Mouse (Mus musculus): ENCODE results near the gene Gm3336. TPM values are rescaled to one million over a fixed set of nuclear protein-coding genes. Genes with fewer than 3 reads are reported as not detected.

The Gm3336 gene
- polyA plus RNA-seq, 1 experiment from 2014 or later: not detected

- Histone ChIP-seq H3K36me3 (no peaks in the 10 kb centered on the region), H3K4me3 (no peak overlapping the region), H3K9me3 (replicated peaks) (no peaks in the 10 kb centered on the region), H3K27me3 (ENCODE audit: low read depth, poor library complexity, severe bottlenecking) (no peaks in the 10 kb centered on the region), H3K27ac (no peak overlapping the region), H3K4me1 (peaks cover 5% of the 10 kb centered on the region; the same call in 1 of the 2 replicates)
- WGBS: 90% methylated on average over 9 of the region's 9 CpGs
- no peak for DNase-seq (ENCODE audit: low spot score)
Observed at GRCm38 (mm10) chr8:70709794-70710193, 8.5 kb upstream of the Gm3336 start.

- WGBS: 90% methylated on average over 1 of the region's 1 CpGs
- DNase-seq (ENCODE audit: low spot score): no peak
- no peaks in the 10 kb centered on the region for H3K36me3 ChIP-seq
- no peaks in the 10 kb centered on the region for H3K27me3 ChIP-seq (ENCODE audit: low read depth, poor library complexity, severe bottlenecking)
- H3K4me3 ChIP-seq: no peak overlapping the region
- peaks cover 5% of the 10 kb centered on the region; the same call in 1 of the 2 replicates for H3K4me1 ChIP-seq
- H3K9me3 ChIP-seq (replicated peaks): no peaks in the 10 kb centered on the region
- no peak overlapping the region for H3K27ac ChIP-seq
Observed at GRCm38 (mm10) chr8:70710296-70710695, 8.0 kb upstream of the Gm3336 start.

GRCm38 (mm10) chr8:70711041-70711440, 7.3 kb upstream of the Gm3336 start:
- no peak overlapping the region for H3K27ac ChIP-seq
- H3K4me3 ChIP-seq: no peak overlapping the region
- H3K36me3 ChIP-seq: no peaks in the 10 kb centered on the region
- H3K27me3 ChIP-seq (ENCODE audit: low read depth, poor library complexity, severe bottlenecking): no peaks in the 10 kb centered on the region
- 89% methylated on average over 11 of the region's 11 CpGs for WGBS
- no peak for DNase-seq (ENCODE audit: low spot score)
- no peaks in the 10 kb centered on the region for H3K9me3 ChIP-seq (replicated peaks)
- H3K4me1 ChIP-seq: peaks cover 5% of the 10 kb centered on the region; the same call in 1 of the 2 replicates

- 86% methylated on average over 7 of the region's 7 CpGs for WGBS
- H3K9me3 ChIP-seq (replicated peaks): no peaks in the 10 kb centered on the region
- H3K4me1 ChIP-seq: peaks cover 9% of the 10 kb centered on the region
- peaks cover 5% of the 10 kb centered on the region; the same call in 1 of the 2 replicates for H3K27me3 ChIP-seq (ENCODE audit: low read depth, poor library complexity, severe bottlenecking)
- H3K36me3 ChIP-seq: no peaks in the 10 kb centered on the region
- H3K4me3 ChIP-seq: no peak overlapping the region
- DNase-seq (ENCODE audit: low spot score): no peak
- peak overlapping the region; percentile 32; the same call in 1 of the 2 replicates for H3K27ac ChIP-seq
Observed at GRCm38 (mm10) chr8:70713991-70714390, 4.4 kb upstream of the Gm3336 start.

GRCm38 (mm10) chr8:70715086-70715485, 3.3 kb upstream of the Gm3336 start:
- Histone ChIP-seq H3K27ac (0 out of 2 replicates have a peak overlapping the region, but pooled peaks have one; percentile 47), H3K4me3 (no peak overlapping the region), H3K4me1 (peaks cover 9% of the 10 kb centered on the region), H3K27me3 (ENCODE audit: low read depth, poor library complexity, severe bottlenecking) (peaks cover 5% of the 10 kb centered on the region; the same call in 1 of the 2 replicates), H3K9me3 (replicated peaks) (no peaks in the 10 kb centered on the region), H3K36me3 (no peaks in the 10 kb centered on the region)
- DNase-seq (ENCODE audit: low spot score): no peak
- WGBS: 52% methylated on average over 2 of the region's 2 CpGs

GRCm38 (mm10) chr8:70716521-70717400, 1.6 kb upstream of the Gm3336 start:
- H3K27me3 ChIP-seq (ENCODE audit: low read depth, poor library complexity, severe bottlenecking): peaks cover 5% of the 10 kb centered on the region; the same call in 1 of the 2 replicates
- H3K36me3 ChIP-seq: no peaks in the 10 kb centered on the region
- H3K4me3 ChIP-seq: no peak overlapping the region
- peaks cover 11% of the 10 kb centered on the region for H3K4me1 ChIP-seq
- no peak for DNase-seq (ENCODE audit: low spot score)
- H3K27ac ChIP-seq: no peak overlapping the region
- no peaks in the 10 kb centered on the region for H3K9me3 ChIP-seq (replicated peaks)
- WGBS: 86% methylated on average over 40 of the region's 40 CpGs

- no peaks in the 10 kb centered on the region for H3K9me3 ChIP-seq (replicated peaks)
- no peak for DNase-seq (ENCODE audit: low spot score)
- peaks cover 13% of the 10 kb centered on the region for H3K4me1 ChIP-seq
- no peak overlapping the region for H3K4me3 ChIP-seq
- H3K27me3 ChIP-seq (ENCODE audit: low read depth, poor library complexity, severe bottlenecking): peaks cover 5% of the 10 kb centered on the region; the same call in 1 of the 2 replicates
- WGBS: 67% methylated on average over 9 of the region's 9 CpGs
- no peak overlapping the region for H3K27ac ChIP-seq
- H3K36me3 ChIP-seq: no peaks in the 10 kb centered on the region
Observed at GRCm38 (mm10) chr8:70719796-70720270, 1.5 kb downstream of the Gm3336 start.

GRCm38 (mm10) chr8:70720739-70721138, 2.4 kb downstream of the Gm3336 start:
- Histone ChIP-seq H3K4me3 (no peak overlapping the region), H3K27me3 (ENCODE audit: low read depth, poor library complexity, severe bottlenecking) (peaks cover 6% of the 10 kb centered on the region; the same call in 1 of the 2 replicates), H3K36me3 (no peaks in the 10 kb centered on the region), H3K27ac (no peak overlapping the region), H3K4me1 (peaks cover 13% of the 10 kb centered on the region), H3K9me3 (replicated peaks) (no peaks in the 10 kb centered on the region)
- WGBS: 5% methylated on average over 3 of the region's 3 CpGs
- peak; percentile 89 for DNase-seq (ENCODE audit: low spot score)

GRCm38 (mm10) chr8:70721601-70722000, 3.3 kb downstream of the Gm3336 start:
- Histone ChIP-seq H3K4me3 (no peak overlapping the region), H3K9me3 (replicated peaks) (no peaks in the 10 kb centered on the region), H3K36me3 (no peaks in the 10 kb centered on the region), H3K27ac (no peak overlapping the region), H3K27me3 (ENCODE audit: low read depth, poor library complexity, severe bottlenecking) (peaks cover 14% of the 10 kb centered on the region), H3K4me1 (peaks cover 13% of the 10 kb centered on the region)
- DNase-seq (ENCODE audit: low spot score): no peak
- 83% methylated on average over 8 of the region's 8 CpGs for WGBS

- no peak within 1 kb of the TSS for H3K4me3 ChIP-seq
- no peaks in the 10 kb centered on the region for H3K9me3 ChIP-seq (replicated peaks)
- H3K4me1 ChIP-seq: 0 out of 2 replicates have a peak, but pooled peaks cover 9% of the 10 kb centered on the region
- H3K27ac ChIP-seq: no peak within 1 kb of the TSS
- H3K36me3 ChIP-seq: no peaks in the 10 kb centered on the region
- no peak for DNase-seq (ENCODE audit: low spot score)
- H3K27me3 ChIP-seq (ENCODE audit: low read depth, poor library complexity, severe bottlenecking): peaks cover 28% of the 10 kb centered on the region
- 68% methylated on average over 7 of the region's 7 CpGs for WGBS
Observed at GRCm38 (mm10) chr8:70723486-70724210, 5.3 kb downstream of the Gm3336 start, which contains the start of gene Pde4c. Gene Pde4c (plus strand): TSS chr8:70723720.

GRCm38 (mm10) chr8:70724216-70724615, 5.9 kb downstream of the Gm3336 start:
- no peak overlapping the region for H3K27ac ChIP-seq
- H3K9me3 ChIP-seq (replicated peaks): no peaks in the 10 kb centered on the region

GRCm38 (mm10) chr8:70725792-70726447, 7.6 kb downstream of the Gm3336 start:
- H3K27ac ChIP-seq: no peak overlapping the region
- 26% methylated on average over 14 of the region's 14 CpGs for WGBS
- H3K9me3 ChIP-seq (replicated peaks): no peaks in the 10 kb centered on the region
- no peaks in the 10 kb centered on the region for H3K36me3 ChIP-seq
- peaks cover 18% of the 10 kb centered on the region for H3K4me1 ChIP-seq
- DNase-seq (ENCODE audit: low spot score): peak; percentile 76
- no peak overlapping the region for H3K4me3 ChIP-seq
- peaks cover 50% of the 10 kb centered on the region for H3K27me3 ChIP-seq (ENCODE audit: low read depth, poor library complexity, severe bottlenecking)

More at GRCm38 (mm10) chr8:70724216-70724615, 5.9 kb downstream of the Gm3336 start:
- DNase-seq (ENCODE audit: low spot score): no peak
- Histone ChIP-seq H3K36me3 (no peaks in the 10 kb centered on the region), H3K27me3 (ENCODE audit: low read depth, poor library complexity, severe bottlenecking) (peaks cover 33% of the 10 kb centered on the region), H3K4me3 (no peak overlapping the region), H3K4me1 (0 out of 2 replicates have a peak, but pooled peaks cover 9% of the 10 kb centered on the region)
- WGBS: 77% methylated on average over 12 of the region's 12 CpGs
